Mouse (Mus musculus) brown adipose tissue, adult 24 weeks (tissue): Measurements from ENCODE around the gene Coro1a. TPM values are rescaled to one million over a fixed set of nuclear protein-coding genes. Genes with fewer than 3 reads are reported as not detected.

Source experiments
- H3K27ac ChIP-seq: fragments of 200-500 bp; replicated peaks from 2 replicates; pipeline ENCODE4 v1.5.1; 2012; ENCODE audit warnings: low read depth, mild to moderate bottlenecking, low read length
- H3K4me1 ChIP-seq: fragments of 200-500 bp; 2 replicates; pipeline ENCODE4 v1.6.1; 2012; ENCODE audit warnings: low read length, mixed read lengths; ENCODE audit not compliant: control insufficient read depth, insufficient read depth, insufficient read length
- H3K4me3 ChIP-seq: fragments of 200-500 bp; 2 replicates; pipeline ENCODE4 v1.5.1; 2012; ENCODE audit warnings: low read depth, mild to moderate bottlenecking, low read length, moderate library complexity; ENCODE audit not compliant: insufficient read depth
- polyA plus RNA-seq: library from polyadenylated mRNA; stranded (reverse); fragments of >200 nt; gene quantifications from 2 replicates; pipeline ENCODE4 v1.2.4, GENCODE M21; 2012; ENCODE audit not compliant: missing spikeins, insufficient read depth, insufficient read length

The Coro1a gene
- polyA plus RNA-seq, 1 experiment = 8.5 TPM

DNA sequence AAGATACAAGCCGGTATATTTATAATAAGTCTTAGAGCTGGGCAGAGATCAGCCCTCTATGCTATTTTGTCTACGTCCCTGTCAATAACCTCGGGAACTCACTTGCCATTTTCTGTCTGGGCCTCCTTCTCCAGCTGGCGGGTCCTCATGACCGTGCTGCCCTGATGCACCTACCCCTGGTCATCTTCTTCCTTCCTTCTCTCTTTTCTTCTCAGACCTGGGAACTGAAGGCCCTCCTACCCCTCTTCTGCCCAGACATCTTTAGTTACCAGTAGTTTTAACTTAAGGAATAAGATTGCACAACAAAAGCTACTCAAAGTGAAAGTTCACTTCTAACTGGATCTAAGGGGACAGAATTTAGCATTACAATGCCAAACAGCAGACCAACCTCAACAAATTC, 27.9 kb downstream of the Coro1a start:
- H3K27ac ChIP-seq = peak overlapping the region; percentile 48; the same call in 1 of the 2 replicates
- H3K4me3 ChIP-seq = no peak overlapping the region
- peaks cover 18% of the 10 kb centered on the region for H3K4me1 ChIP-seq

DNA sequence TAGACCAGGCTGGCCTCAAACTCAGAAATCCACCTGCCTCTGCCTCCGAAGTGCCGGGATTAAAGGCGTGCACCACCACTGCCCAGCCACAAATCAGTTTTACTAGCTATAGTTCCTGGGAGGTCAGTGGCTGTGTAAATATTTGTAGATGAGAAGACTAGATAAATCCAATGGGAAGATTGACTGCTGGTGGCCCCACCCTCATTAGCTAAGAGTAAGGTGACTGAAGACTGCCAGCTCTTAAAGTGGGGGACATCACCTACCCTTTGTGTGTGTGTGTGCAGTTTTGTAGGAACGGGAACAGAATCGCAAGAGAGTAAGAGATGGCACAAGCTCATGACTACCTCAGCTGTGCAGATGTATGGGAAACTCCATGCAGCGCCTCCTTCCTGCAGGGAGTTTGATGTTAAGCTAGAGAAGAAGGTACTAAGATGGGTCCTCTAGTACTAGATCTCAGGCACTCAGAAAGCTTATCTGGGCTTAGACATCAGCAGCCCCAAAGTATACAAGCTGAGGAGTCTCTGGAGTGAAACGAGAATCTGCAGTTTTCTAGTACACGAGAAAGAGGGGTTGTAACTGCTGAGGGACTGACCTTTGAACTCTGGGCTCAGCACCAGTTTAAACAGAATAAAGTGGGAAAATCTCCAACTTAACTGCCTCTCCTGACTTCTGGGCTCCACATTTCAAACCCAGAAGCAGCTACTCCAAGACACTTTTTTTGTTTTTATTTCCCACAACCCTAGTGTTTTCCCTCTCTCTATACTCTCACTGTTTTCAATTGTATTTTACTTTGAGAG, 28.8 kb downstream of the Coro1a start:
- Histone ChIP-seq H3K4me3 (no peak overlapping the region), H3K27ac (0 out of 2 replicates have a peak overlapping the region, but pooled peaks have one; percentile 1), H3K4me1 (peaks cover 18% of the 10 kb centered on the region)

DNA sequence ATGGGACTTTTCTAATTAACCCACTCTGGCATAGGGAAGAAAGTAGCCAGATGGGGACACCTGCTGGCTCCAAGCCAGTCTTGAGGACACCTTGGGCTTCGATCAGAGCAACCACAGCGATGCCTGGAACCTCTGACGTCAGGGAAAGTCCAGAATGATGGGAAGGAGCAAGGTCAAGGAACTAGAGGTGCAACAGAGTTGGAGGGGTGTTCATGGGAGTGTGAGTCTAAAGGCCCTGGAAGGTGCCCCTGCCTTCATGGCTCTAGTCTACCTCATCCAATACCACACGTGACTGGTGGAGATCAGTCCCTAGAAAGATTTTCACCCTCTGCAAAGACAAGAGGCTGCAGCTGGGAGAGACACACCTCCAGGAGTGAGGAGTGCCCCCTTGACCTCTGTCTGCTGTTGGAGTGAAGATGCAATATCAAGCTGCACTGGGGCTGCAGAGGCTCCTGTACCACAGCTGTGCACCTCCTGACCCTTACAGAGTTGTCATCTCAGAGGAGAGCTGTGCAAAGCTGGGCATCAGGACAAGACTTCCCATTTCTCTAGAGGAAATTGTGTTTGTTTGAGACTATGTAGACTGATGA, 30.9 kb downstream of the Coro1a start:
- Histone ChIP-seq H3K27ac (peak overlapping the region; percentile 92), H3K4me1 (peaks cover 18% of the 10 kb centered on the region), H3K4me3 (peak overlapping the region; percentile 76; the same call in 1 of the 2 replicates)

DNA sequence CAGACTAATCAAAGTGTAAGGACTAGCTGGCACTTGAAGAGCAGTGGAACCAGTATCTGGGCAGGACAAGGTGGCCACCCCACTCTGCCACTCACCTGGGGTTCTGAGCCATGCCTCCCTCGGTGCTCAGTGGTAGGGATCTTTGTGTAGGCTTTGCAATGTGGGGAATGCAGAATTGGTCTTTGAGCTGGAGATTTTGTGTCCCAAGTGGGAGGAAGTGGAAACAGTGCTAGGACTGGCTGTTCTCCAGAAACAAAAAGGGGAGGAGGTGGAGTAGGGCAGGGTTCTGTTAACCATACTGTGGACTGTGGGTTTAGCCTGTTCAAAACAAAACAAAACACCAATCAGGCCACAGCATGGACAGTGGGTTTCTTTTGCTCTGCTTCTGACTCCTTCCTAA, 31.4 kb downstream of the Coro1a start, which contains the start of gene Sult1a1:
Gene Sult1a1, minus strand, starts transcription at position 226 of the 400 bp plus-strand sequence.
- Histone ChIP-seq H3K4me3 (peak within 1 kb of the TSS; percentile 76), H3K27ac (peak within 1 kb of the TSS; percentile 99), H3K4me1 (peaks cover 18% of the 10 kb centered on the region)

DNA sequence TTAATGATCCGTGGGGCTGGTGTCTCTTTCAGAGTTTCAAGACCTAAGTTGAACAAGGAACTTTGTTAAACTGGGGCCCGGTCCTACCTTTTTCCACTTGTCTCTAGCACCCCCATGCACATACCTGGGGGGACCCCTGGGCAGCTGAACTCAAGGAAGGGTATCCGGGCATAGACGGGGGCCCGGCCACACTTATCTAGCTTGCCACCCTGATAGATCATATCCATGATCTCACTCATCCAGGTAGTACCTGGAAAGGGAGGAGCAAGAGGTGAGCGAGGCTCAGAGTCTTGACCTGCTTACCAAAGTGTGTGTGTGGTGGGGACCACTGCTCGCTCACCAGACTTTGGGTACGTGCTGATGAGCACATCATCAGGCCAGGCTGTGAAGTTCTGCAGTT, 32.5 kb downstream of the Coro1a start:
- Histone ChIP-seq H3K4me3 (peak overlapping the region; percentile 76), H3K27ac (peak overlapping the region; percentile 99), H3K4me1 (peaks cover 18% of the 10 kb centered on the region)

DNA sequence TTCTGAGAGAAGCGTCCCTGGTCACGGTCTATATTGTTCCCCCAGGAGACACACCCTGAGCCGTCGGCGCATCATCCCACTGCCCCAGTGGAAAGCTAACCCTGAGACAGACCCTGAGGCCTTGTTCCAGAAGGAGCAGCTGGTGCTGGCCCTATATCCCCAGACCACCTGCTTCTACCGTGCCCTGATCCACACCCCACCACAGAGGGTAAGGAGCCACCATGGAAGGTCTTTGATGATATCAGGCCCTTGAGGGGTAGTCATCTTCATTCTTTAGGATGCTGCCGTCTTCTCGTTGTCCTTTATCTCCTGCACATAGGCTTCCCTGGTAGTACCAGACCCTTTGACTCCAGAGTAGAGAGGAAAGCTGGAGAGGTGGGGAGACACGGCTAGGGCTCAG, 35.5 kb downstream of the Coro1a start:
- no peak overlapping the region for H3K4me3 ChIP-seq
- H3K4me1 ChIP-seq = peaks cover 30% of the 10 kb centered on the region
- no peak overlapping the region for H3K27ac ChIP-seq

DNA sequence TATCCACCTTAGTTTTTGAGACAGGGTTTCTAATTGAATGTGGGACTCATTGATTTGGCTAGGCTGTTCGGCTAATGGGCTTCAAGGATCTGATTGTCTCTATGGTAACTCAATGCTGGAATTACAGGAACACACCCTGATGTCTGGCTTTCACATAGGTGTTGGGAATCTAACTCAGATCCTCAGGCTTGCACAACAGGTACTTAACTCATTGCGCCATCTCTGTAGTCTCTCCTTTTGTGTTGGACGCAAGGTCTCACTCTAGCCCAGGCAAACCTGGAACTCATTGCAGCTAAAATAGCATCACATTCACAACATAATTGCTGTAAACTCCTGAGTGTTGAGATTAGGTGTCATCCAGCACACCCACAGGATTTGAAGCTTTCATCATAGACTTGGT, 37.4 kb downstream of the Coro1a start:
- H3K4me1 ChIP-seq = peaks cover 19% of the 10 kb centered on the region; the same call in 1 of the 2 replicates
- H3K27ac ChIP-seq = no peak overlapping the region
- no peak overlapping the region for H3K4me3 ChIP-seq

DNA sequence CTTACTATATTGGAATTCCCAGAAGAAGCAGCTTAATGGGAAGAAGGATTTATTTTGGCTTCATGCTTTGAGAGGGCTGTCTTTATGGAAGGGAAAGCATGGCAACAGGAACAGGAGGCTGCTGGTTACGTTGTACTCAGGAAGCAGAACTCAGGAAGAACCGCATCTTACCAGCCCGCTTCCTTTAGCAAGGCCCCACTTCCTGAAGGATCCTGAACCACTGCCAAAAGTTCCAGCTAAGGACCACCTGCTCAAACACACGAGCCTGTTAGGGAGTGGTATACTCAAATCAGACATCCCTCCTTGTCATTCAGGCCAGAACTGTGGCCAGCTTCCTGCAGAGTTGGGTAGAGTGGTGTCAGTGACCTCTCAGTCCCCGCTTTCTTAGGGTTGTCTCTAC, 39.1 kb downstream of the Coro1a start:
- Histone ChIP-seq H3K4me3 (no peak overlapping the region), H3K4me1 (peaks cover 25% of the 10 kb centered on the region), H3K27ac (peak overlapping the region; percentile 79)

DNA sequence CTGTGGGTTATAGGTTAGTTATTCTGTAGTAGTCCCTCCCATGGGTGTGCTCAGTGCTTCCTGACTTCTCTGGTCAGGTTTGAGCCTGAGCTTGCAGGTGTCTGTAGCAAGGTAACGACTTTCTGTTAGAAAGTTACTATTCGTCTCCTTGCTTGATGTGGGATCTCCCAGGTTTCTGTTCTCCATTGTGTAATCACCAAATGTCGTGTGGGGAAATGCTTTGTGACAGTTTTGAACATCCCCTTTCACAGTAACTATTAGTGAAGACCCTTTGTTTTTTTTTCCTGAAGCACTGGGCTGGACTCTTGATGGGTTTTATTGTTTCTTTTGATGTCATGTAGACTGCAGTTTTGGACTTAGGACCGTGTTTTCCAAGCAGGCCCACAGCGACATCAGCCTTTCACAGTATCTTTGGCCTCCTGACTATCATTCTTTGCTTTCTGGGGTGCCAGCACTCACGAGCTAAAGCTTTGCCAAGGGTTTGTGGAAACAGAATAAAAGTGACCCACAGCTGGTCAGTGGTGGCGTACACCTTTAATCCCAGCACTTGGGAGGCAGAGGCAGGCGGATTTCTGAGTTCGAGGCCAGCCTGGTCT, 40.0 kb downstream of the Coro1a start:
- Histone ChIP-seq H3K27ac (peak overlapping the region; percentile 79), H3K4me3 (no peak overlapping the region), H3K4me1 (peaks cover 25% of the 10 kb centered on the region)

DNA sequence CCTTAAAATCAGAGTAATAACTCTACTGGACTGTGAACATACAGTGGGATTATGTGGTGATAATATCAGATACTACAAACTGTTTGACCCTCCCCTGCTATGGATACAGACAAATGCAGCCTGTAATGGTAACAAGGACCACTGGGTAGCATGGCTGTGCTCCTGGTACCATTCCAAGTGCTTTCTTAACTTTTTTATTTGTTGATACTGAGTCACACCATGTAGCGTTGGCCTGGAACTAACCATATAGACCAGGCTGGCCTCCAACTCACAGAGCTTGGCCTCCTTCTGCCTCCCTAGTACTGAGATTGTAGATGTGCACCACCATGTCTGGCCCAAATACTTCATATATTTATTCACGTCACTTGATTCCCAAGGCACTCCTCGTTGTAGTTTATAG, 42.3 kb downstream of the Coro1a start:
- H3K4me3 ChIP-seq = no peak overlapping the region
- H3K4me1 ChIP-seq = peaks cover 25% of the 10 kb centered on the region
- no peak overlapping the region for H3K27ac ChIP-seq

DNA sequence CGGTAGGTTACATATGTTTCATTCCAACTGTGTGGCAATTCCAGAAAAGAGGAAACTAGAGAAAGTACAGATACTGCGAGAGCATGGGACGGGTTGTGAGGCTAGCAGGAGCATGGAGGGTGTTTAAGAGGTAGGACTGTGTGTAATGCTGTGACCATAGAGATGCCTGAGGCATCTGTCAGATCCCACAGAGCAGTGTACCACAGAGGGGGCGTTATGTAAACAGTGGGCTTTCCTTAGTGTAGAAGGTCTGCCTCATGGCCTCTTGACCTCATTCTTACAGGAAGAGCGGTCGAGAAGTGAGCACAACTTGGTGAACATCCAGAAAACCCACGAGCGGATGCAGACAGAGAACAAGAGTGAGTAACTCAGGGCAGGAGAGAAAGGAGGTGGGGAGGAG, 43.9 kb downstream of the Coro1a start:
- H3K4me1 ChIP-seq = peaks cover 22% of the 10 kb centered on the region
- peak overlapping the region; percentile 33 for H3K27ac ChIP-seq
- no peak overlapping the region for H3K4me3 ChIP-seq

DNA sequence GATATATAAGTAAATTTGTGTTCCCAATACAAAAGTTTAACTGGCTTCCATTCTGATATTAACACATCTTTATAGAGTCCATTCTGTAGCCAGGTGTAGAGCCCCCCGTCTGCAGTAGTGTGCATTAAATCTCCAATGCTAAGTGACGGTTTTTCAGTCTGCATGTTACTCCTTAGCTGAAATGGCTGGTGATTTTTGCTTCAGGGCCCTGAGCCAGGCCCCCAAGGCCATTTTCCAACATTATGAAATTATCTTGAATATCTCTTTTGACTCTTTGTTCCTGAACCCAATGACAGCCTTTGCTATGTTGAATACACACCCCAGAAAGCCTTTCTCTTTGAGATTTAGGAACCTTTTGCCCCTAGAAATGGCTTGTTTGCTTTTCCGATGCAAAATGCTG, 47.8 kb downstream of the Coro1a start:
- H3K4me3 ChIP-seq = no peak overlapping the region
- H3K27ac ChIP-seq = no peak overlapping the region
- H3K4me1 ChIP-seq = peaks cover 15% of the 10 kb centered on the region

DNA sequence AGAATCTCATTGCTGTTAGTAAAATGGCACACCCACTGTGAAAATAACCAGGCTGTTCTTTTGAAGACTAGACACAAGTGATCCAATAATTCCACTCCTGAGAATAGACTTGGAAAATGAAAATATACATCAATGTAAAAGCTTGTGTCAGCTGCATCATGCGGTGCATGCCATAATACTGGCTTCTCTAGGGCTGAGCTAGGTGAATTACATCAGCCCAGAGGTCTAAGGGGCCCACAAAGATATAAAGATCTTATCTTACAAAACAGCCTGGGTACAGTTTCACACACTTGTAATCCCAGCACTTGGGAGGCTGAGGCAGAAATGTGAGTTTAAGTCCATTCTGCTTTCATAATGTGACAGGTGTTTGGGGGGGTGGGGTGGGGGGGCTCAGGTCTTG, 50.1 kb downstream of the Coro1a start:
- Histone ChIP-seq H3K4me3 (no peak overlapping the region), H3K4me1 (peaks cover 11% of the 10 kb centered on the region), H3K27ac (no peak overlapping the region)

DNA sequence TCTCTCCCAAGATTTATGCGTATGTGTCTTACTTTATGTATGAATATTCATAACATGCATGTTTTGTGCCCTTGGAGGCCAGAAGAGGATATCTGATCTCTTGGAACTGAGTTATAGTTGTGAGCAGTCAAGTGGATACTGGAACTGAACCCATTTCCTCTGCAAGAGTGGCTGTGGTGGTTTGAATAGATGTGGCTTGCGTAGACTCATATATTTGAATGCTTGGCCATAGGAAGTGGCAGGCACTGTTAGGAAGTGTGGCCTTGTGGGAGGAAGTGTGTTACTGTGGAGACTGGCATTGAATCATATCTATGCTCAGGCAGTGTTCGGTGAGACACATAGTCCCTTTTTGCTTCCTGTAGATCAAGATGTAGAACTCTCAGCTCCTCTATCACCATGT, 51.9 kb downstream of the Coro1a start:
- 0 out of 2 replicates have a peak overlapping the region, but pooled peaks have one; percentile 54 for H3K27ac ChIP-seq
- H3K4me1 ChIP-seq = peaks cover 14% of the 10 kb centered on the region
- no peak overlapping the region for H3K4me3 ChIP-seq

DNA sequence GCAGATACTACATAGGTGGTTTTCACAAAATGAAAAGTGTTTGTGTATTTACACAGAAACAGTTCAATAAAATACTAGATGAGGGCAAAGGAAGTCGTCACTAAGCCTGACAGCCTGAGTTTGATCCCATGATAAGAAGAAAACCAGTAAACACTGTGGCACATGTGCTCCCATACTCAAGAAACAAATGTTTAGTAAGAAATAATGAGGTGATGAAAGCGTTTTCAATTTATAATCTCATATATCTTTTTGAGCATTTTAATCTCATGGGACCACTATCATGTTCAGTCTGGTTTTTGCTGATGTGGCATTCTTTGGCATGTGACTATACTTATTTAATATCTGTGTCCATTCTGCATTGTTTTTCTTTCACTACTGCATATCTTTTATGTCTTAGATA, 53.6 kb downstream of the Coro1a start:
- no peak overlapping the region for H3K27ac ChIP-seq
- no peak overlapping the region for H3K4me3 ChIP-seq
- peaks cover 14% of the 10 kb centered on the region for H3K4me1 ChIP-seq
